Mouse (Mus musculus): ENCODE measurements at regions not wholly inside any gene's neighbourhood (a gene's known extent, or its start where the extent isn't known, plus 50 kb on each side); places are given as distances from the start of the nearest gene placed in this dataset.

- TF ChIP-seq GATA1 (IDR thresholded peaks at IDR 0.05; ENCODE audit: borderline replicate concordance, low read length) (no peak), FLI1 (IDR thresholded peaks at IDR 0.05; ENCODE audit: low read length) (no peak)
These were observed 267.9 kb downstream of the Flrt2 start for GRCm38 (mm10) chr12:95959786-95960504.

Data from megakaryocyte, embryonic 14.5 days (primary cell).